Mouse (Mus musculus) small intestine, adult 2 months (tissue): ENCODE results near the gene Klhl26. TPM values are rescaled to one million over a fixed set of nuclear protein-coding genes. Genes with fewer than 3 reads are reported as not detected.

ENCODE experiments used
- H3K27ac ChIP-seq: fragments of 200-500 bp; 2 replicates; pipeline ENCODE4 v1.5.1; 2012; ENCODE audit warnings: low read depth, low read length, control low read depth, inconsistent platforms; ENCODE audit not compliant: insufficient read depth
- H3K27me3 ChIP-seq: fragments of 200-500 bp; 2 replicates; pipeline ENCODE4 v1.6.1; 2012; ENCODE audit warnings: mild to moderate bottlenecking, moderate library complexity, low read length, inconsistent platforms; ENCODE audit not compliant: control insufficient read depth, insufficient read depth
- H3K36me3 ChIP-seq: fragments of 200-500 bp; 2 replicates; pipeline ENCODE4 v1.6.1; 2012; ENCODE audit warnings: mild to moderate bottlenecking, low read length, control low read depth, inconsistent platforms; ENCODE audit not compliant: control insufficient read depth, insufficient read depth
- H3K4me1 ChIP-seq: fragments of 200-500 bp; 2 replicates; pipeline ENCODE4 v1.6.1; 2012; ENCODE audit warnings: low read length, inconsistent platforms, mixed read lengths; ENCODE audit not compliant: control insufficient read depth, insufficient read depth, insufficient read length
- H3K4me3 ChIP-seq: fragments of 200-500 bp; 2 replicates; pipeline ENCODE4 v1.5.1; 2012; ENCODE audit warnings: low read depth, mild to moderate bottlenecking, control low read depth, inconsistent platforms, low read length, moderate library complexity
- CTCF ChIP-seq: fragments of 200-500 bp; IDR thresholded peaks from 2 replicates; pipeline ENCODE4 v1.5.1; 2012; ENCODE audit warnings: low read depth, mild to moderate bottlenecking, control low read depth, inconsistent platforms, low read length, moderate library complexity, mixed read lengths; ENCODE audit not compliant: insufficient replicate concordance, insufficient read length; ENCODE audit errors: extremely low read depth
- POLR2A ChIP-seq: fragments of 200-500 bp; IDR thresholded peaks from 2 replicates; pipeline ENCODE4 v1.6.1; 2012; ENCODE audit warnings: low read depth, mild to moderate bottlenecking, control low read depth, inconsistent platforms, low read length, moderate library complexity
- WGBS: fragments of 180-500 bp; shearing (Covaris S2); methylation state at CpG from one replicate; pipeline ENCODE4 v1.1.7; 2018; 5-methylcytosine and 5-hydroxymethylcytosine counted together
- polyA plus RNA-seq: library from polyadenylated mRNA; depleted of rRNA; stranded (reverse); fragments of >200 nt; gene quantifications from 2 replicates; pipeline ENCODE4 v1.2.3, GENCODE M21; 2012

The Klhl26 gene
- polyA plus RNA-seq, 1 experiment: 30.8 TPM

- no peaks in the 10 kb centered on the region for H3K27me3 ChIP-seq
- 66% methylated on average over 4 of the region's 4 CpGs for WGBS
- TF ChIP-seq POLR2A (no peak), CTCF (no peak)
- H3K27ac ChIP-seq: no peak overlapping the region
- no peaks in the 10 kb centered on the region for H3K36me3 ChIP-seq
- no peaks in the 10 kb centered on the region for H3K4me1 ChIP-seq
- H3K4me3 ChIP-seq: no peak overlapping the region
These were observed 43.7 kb downstream of the Klhl26 start for GRCm38 (mm10) chr8:70432991-70433536.

GRCm38 (mm10) chr8:70431213-70431612 lies 45.6 kb downstream of the Klhl26 start:
- no peaks in the 10 kb centered on the region for H3K4me1 ChIP-seq
- WGBS: 98% methylated on average over 4 of the region's 4 CpGs
- no peaks in the 10 kb centered on the region for H3K36me3 ChIP-seq
- no peak overlapping the region for H3K4me3 ChIP-seq
- no peak for TF ChIP-seq CTCF
- no peak for TF ChIP-seq POLR2A
- no peaks in the 10 kb centered on the region for H3K27me3 ChIP-seq
- no peak overlapping the region for H3K27ac ChIP-seq

- H3K27ac ChIP-seq: no peak overlapping the region
These were observed 50.4 kb downstream of the Klhl26 start for GRCm38 (mm10) chr8:70426300-70426907.

GRCm38 (mm10) chr8:70422722-70423121 lies 54.0 kb downstream of the Klhl26 start:
- Histone ChIP-seq H3K36me3 (no peaks in the 10 kb centered on the region), H3K4me3 (no peak overlapping the region), H3K27ac (no peak overlapping the region), H3K27me3 (no peaks in the 10 kb centered on the region), H3K4me1 (no peaks in the 10 kb centered on the region)
- WGBS: 94% methylated on average over 2 of the region's 2 CpGs
- TF ChIP-seq POLR2A (no peak), CTCF (no peak)

More at GRCm38 (mm10) chr8:70426300-70426907, 50.4 kb downstream of the Klhl26 start:
- Histone ChIP-seq H3K27me3 (no peaks in the 10 kb centered on the region), H3K4me3 (no peak overlapping the region), H3K4me1 (no peaks in the 10 kb centered on the region), H3K36me3 (no peaks in the 10 kb centered on the region)
- TF ChIP-seq CTCF (no peak), POLR2A (no peak)
- 83% methylated on average over 2 of the region's 2 CpGs for WGBS

- Histone ChIP-seq H3K4me1 (no peaks in the 10 kb centered on the region), H3K27me3 (no peaks in the 10 kb centered on the region), H3K4me3 (no peak overlapping the region), H3K27ac (no peak overlapping the region), H3K36me3 (no peaks in the 10 kb centered on the region)
- TF ChIP-seq POLR2A (no peak), CTCF (no peak)
- WGBS: 75% methylated on average over 18 of the region's 18 CpGs
These were observed 55.2 kb downstream of the Klhl26 start for GRCm38 (mm10) chr8:70421349-70422104.

GRCm38 (mm10) chr8:70419879-70420643 lies 56.7 kb downstream of the Klhl26 start:
- Histone ChIP-seq H3K4me3 (no peak overlapping the region), H3K27ac (no peak overlapping the region), H3K27me3 (no peaks in the 10 kb centered on the region), H3K4me1 (no peaks in the 10 kb centered on the region), H3K36me3 (no peaks in the 10 kb centered on the region)
- no peak for TF ChIP-seq POLR2A
- TF ChIP-seq CTCF: no peak
- WGBS: 87% methylated on average over 11 of the region's 11 CpGs

- H3K36me3 ChIP-seq: no peaks in the 10 kb centered on the region
- H3K27me3 ChIP-seq: no peaks in the 10 kb centered on the region
- 57% methylated on average over 14 of the region's 14 CpGs for WGBS
- TF ChIP-seq POLR2A (no peak), CTCF (no peak)
- no peaks in the 10 kb centered on the region for H3K4me1 ChIP-seq
- no peak overlapping the region for H3K27ac ChIP-seq
- no peak overlapping the region for H3K4me3 ChIP-seq
These were observed 57.8 kb downstream of the Klhl26 start for GRCm38 (mm10) chr8:70418954-70419353.
